Comparison of ENCODE assay signal across 14 mouse cellular contexts in genomic region chr11:79044798-79045197, GRCm38 (mm10).
"Had no signal": no experiment of that assay in that cellular context is flagged by ENCODE, and none has a peak within 500 bp of the region (broad histone marks: within the 10 kb centered on the region; RNA-seq: fewer than 3 reads in every experiment).

No protein-coding gene starts in this region.

- H3K27me3 ChIP-seq: kidney, embryonic 15.5 days; limb, embryonic 13.5 days; liver, embryonic 13.5 days; midbrain, embryonic 13.5 days had no signal

- DNase-seq: kidney, adult 11 months; kidney, adult 8-10 months; kidney, postnatal 10 days; kidney, postnatal 36 days; liver; liver, embryonic 13.5 days; lung, embryonic 14.5 days; thymus, adult 18-20 months had no signal

- H3K4me1 ChIP-seq: liver, embryonic 13.5 days had no signal

- H3K4me2 ChIP-seq: kidney, embryonic 15.5 days; limb, embryonic 13.5 days; liver, embryonic 13.5 days; lung, embryonic 14.5 days; midbrain, embryonic 13.5 days had no signal

- H3K4me3 ChIP-seq: kidney, embryonic 15.5 days; limb, embryonic 10.5 days; limb, embryonic 13.5 days; liver, embryonic 13.5 days; midbrain, embryonic 13.5 days had no signal

- H3K9me3 ChIP-seq: kidney, embryonic 15.5 days; limb, embryonic 10.5 days; limb, embryonic 13.5 days; midbrain, embryonic 13.5 days had no signal

- H3K27ac ChIP-seq: kidney, embryonic 15.5 days; limb, embryonic 13.5 days; liver, embryonic 13.5 days; macrophage; midbrain, embryonic 13.5 days had no signal

- ATAC-seq: lung, postnatal 0 days; midbrain, embryonic 13.5 days had no signal

- H3K9ac ChIP-seq: kidney, embryonic 15.5 days; limb, embryonic 13.5 days; liver, embryonic 13.5 days; lung, embryonic 14.5 days; midbrain, embryonic 13.5 days had no signal
